8 mouse cellular contexts compared by ENCODE assay signal in the genomic region with DNA sequence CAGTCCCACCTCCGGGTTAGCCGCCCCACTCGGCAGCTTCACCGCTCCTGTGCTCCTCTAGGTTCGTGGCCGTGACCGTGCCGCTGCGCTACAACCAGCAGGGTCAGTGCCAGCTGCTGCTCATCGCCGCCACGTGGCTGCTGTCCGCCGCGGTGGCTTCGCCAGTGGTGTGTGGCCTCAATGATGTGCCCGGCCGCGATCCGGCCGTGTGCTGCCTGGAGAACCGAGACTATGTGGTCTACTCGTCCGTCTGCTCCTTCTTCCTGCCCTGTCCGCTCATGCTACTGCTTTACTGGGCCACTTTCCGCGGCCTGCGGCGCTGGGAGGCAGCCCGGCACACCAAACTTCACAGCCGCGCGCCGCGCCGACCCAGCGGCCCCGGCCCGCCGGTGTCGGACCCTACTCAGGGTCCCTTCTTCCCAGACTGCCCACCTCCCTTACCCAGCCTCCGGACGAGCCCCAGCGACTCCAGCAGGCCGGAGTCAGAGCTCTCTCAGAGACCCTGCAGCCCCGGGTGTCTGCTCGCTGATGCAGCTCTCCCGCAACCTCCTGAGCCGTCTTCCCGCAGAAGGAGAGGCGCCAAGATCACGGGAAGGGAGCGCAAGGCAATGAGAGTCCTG. TPM values are rescaled to one million over a fixed set of nuclear protein-coding genes. Genes with fewer than 3 reads are reported as not detected.
DNase-seq lines count a peak whose midpoint lies in the region; ATAC-seq lines count a peak whose summit lies in the region.

No protein-coding gene starts in this region.

- H3K27ac ChIP-seq in kidney, embryonic 15.5 days = no peak overlapping the region
- H3K27ac ChIP-seq in heart, embryonic 16.5 days (ENCODE audit: low read length) = no peak overlapping the region
- H3K27ac ChIP-seq in liver, embryonic 12.5 days = no peak overlapping the region
- H3K27ac ChIP-seq in neural tube, embryonic 11.5 days (ENCODE audit: low read depth, low read length) = no peak overlapping the region

- peak overlapping the region; percentile 73 for H3K4me2 ChIP-seq in kidney, embryonic 15.5 days
- peak overlapping the region; percentile 62 for H3K4me2 ChIP-seq in heart, embryonic 16.5 days (ENCODE audit: low read depth, low read length)
- peak overlapping the region; percentile 55 for H3K4me2 ChIP-seq in liver, embryonic 12.5 days
- H3K4me2 ChIP-seq in neural tube, embryonic 11.5 days (ENCODE audit: low read depth) = peak overlapping the region; percentile 57

- DNase-seq in kidney, adult 18-20 months = no peak
- DNase-seq in neural tube, embryonic 11.5 days (ENCODE audit: low spot score) = peak; percentile 66
- no peak for DNase-seq in frontal cortex, postnatal 36 days (ENCODE audit: low spot score in 2 of 2)
- DNase-seq in left cerebral cortex, adult 18-20 months (ENCODE audit: low spot score in 2 of 2) = no peak

- H3K27me3 ChIP-seq in kidney, embryonic 15.5 days = peaks cover 62% of the 10 kb centered on the region
- peaks cover 47% of the 10 kb centered on the region for H3K27me3 ChIP-seq in heart, embryonic 16.5 days (ENCODE audit: control insufficient read depth, insufficient read depth, low read length)
- peaks cover 75% of the 10 kb centered on the region for H3K27me3 ChIP-seq in liver, embryonic 12.5 days (replicated peaks)
- peaks cover 57% of the 10 kb centered on the region for H3K27me3 ChIP-seq in neural tube, embryonic 11.5 days (ENCODE audit: control insufficient read depth, insufficient read depth, low read length)

- 0 out of 2 replicates have a peak, but pooled peaks have one; percentile 19 for ATAC-seq in kidney, embryonic 15.5 days (replicated peaks; ENCODE audit: low FRiP score)
- ATAC-seq in common myeloid progenitor, adult 5-6 weeks (replicated peaks; ENCODE audit: low read depth, poor library complexity, severe bottlenecking) = peak; percentile 58
- ATAC-seq in heart, embryonic 16.5 days (replicated peaks; ENCODE audit: extremely low read depth, insufficient read depth, low FRiP score) = no peak
- ATAC-seq in liver, embryonic 12.5 days = no peak
- peak; percentile 35; the same call in 1 of the 2 replicates for ATAC-seq in neural tube, embryonic 11.5 days (ENCODE audit: insufficient read depth, low FRiP score, low TSS enrichment)

- under 1% methylated on average over 52 of the region's 53 CpGs for WGBS in kidney, embryonic 15.5 days
- 2% methylated on average over 53 of the region's 53 CpGs for WGBS in heart, embryonic 16.5 days
- WGBS in liver, embryonic 12.5 days (ENCODE audit: insufficient replicate concordance) = 2% methylated on average over 53 of the region's 53 CpGs
- 1% methylated on average over 52 of the region's 53 CpGs for WGBS in neural tube, embryonic 11.5 days

- peak overlapping the region; percentile 36 for H3K9ac ChIP-seq in kidney, embryonic 15.5 days
- H3K9ac ChIP-seq in heart, embryonic 16.5 days (ENCODE audit: low read length) = peak overlapping the region; percentile 37
- H3K9ac ChIP-seq in liver, embryonic 12.5 days = no peak overlapping the region
- peak overlapping the region; percentile 26 for H3K9ac ChIP-seq in neural tube, embryonic 11.5 days (ENCODE audit: low read length)

- no peaks in the 10 kb centered on the region for H3K9me3 ChIP-seq in kidney, embryonic 15.5 days (replicated peaks)
- no peaks in the 10 kb centered on the region for H3K9me3 ChIP-seq in heart, embryonic 16.5 days (replicated peaks; ENCODE audit: control insufficient read depth, low read length)
- no peaks in the 10 kb centered on the region for H3K9me3 ChIP-seq in liver, embryonic 12.5 days (replicated peaks)
- H3K9me3 ChIP-seq in neural tube, embryonic 11.5 days (ENCODE audit: control insufficient read depth, low read length) = no peaks in the 10 kb centered on the region

- peak overlapping the region; percentile 43 for H3K4me3 ChIP-seq in kidney, embryonic 15.5 days (replicated peaks)
- H3K4me3 ChIP-seq in heart, embryonic 16.5 days (ENCODE audit: low read length) = peak overlapping the region; percentile 41
- H3K4me3 ChIP-seq in liver, embryonic 12.5 days = peak overlapping the region; percentile 30
- peak overlapping the region; percentile 33 for H3K4me3 ChIP-seq in neural tube, embryonic 11.5 days (ENCODE audit: low read depth, low read length)

- peaks cover 33% of the 10 kb centered on the region for H3K4me1 ChIP-seq in kidney, embryonic 15.5 days
- peaks cover 18% of the 10 kb centered on the region for H3K4me1 ChIP-seq in heart, embryonic 16.5 days (ENCODE audit: control insufficient read depth, insufficient read depth, low read length)
- peaks cover 34% of the 10 kb centered on the region for H3K4me1 ChIP-seq in liver, embryonic 12.5 days
- peaks cover 15% of the 10 kb centered on the region for H3K4me1 ChIP-seq in neural tube, embryonic 11.5 days (ENCODE audit: control insufficient read depth, insufficient read depth, low read length)

- peaks cover 17% of the 10 kb centered on the region for H3K36me3 ChIP-seq in kidney, embryonic 15.5 days
- H3K36me3 ChIP-seq in heart, embryonic 16.5 days (ENCODE audit: control insufficient read depth, insufficient read depth) = peaks cover 6% of the 10 kb centered on the region
- peaks cover 11% of the 10 kb centered on the region for H3K36me3 ChIP-seq in liver, embryonic 12.5 days
- H3K36me3 ChIP-seq in neural tube, embryonic 11.5 days (ENCODE audit: control insufficient read depth, insufficient read depth, low read length) = no peaks in the 10 kb centered on the region

RNA-seq across cellular contexts. Expression of gene Drd4, which starts 2.2 kb away (rescaled TPM):
- 1.4 and 1.8 TPM in 2 replicates for polyA plus RNA-seq in kidney, embryonic 15.5 days (2015; fragmentation: Nextera tagmentation; extraction: Ambion mirVana)
- not detected in 2 replicates for total RNA-seq in common myeloid progenitor, adult 5-6 weeks (2017)
- 0.05 and 0.13 TPM in 2 replicates for polyA plus RNA-seq in heart, embryonic 16.5 days (2015; fragmentation: Nextera tagmentation; extraction: Ambion mirVana)
- polyA plus RNA-seq in liver, embryonic 12.5 days (2016; fragmentation: Nextera tagmentation; extraction: Ambion mirVana) = 0.04 and 0.07 TPM in 2 replicates
- polyA plus RNA-seq in neural tube, embryonic 11.5 days (2014; fragmentation: Nextera tagmentation; extraction: Ambion mirVana) = 0.43 and 0.61 TPM in 2 replicates
- under 1 TPM; 0.33 to 0.66 TPM for total RNA-seq in left cerebral cortex, adult 18-20 months (2021)

RNA-seq across cellular contexts. Expression of gene Sct, which starts 15.0 kb away (rescaled TPM):
- polyA plus RNA-seq in kidney, embryonic 15.5 days (2015; fragmentation: Nextera tagmentation; extraction: Ambion mirVana) = 41.1 and 43.5 TPM in 2 replicates
- not detected in 2 replicates for total RNA-seq in common myeloid progenitor, adult 5-6 weeks (2017)
- 2.1 and 2.8 TPM in 2 replicates for polyA plus RNA-seq in heart, embryonic 16.5 days (2015; fragmentation: Nextera tagmentation; extraction: Ambion mirVana)
- polyA plus RNA-seq in liver, embryonic 12.5 days (2016; fragmentation: Nextera tagmentation; extraction: Ambion mirVana) = 0.32 and 0.60 TPM in 2 replicates
- polyA plus RNA-seq in neural tube, embryonic 11.5 days (2014; fragmentation: Nextera tagmentation; extraction: Ambion mirVana) = 13.2 and 13.7 TPM in 2 replicates
- not detected for total RNA-seq in left cerebral cortex, adult 18-20 months (2021)

RNA-seq across cellular contexts. Expression of gene Cdhr5, which starts 17.4 kb away (rescaled TPM):
- polyA plus RNA-seq in kidney, embryonic 15.5 days (2015; fragmentation: Nextera tagmentation; extraction: Ambion mirVana) = 8.2 and 8.6 TPM in 2 replicates
- total RNA-seq in common myeloid progenitor, adult 5-6 weeks (2017) = not detected in 2 replicates
- polyA plus RNA-seq in heart, embryonic 16.5 days (2015; fragmentation: Nextera tagmentation; extraction: Ambion mirVana) = 1.6 TPM in 1 of 2 replicates, not detected in the other
- 0.14 and 0.20 TPM in 2 replicates for polyA plus RNA-seq in liver, embryonic 12.5 days (2016; fragmentation: Nextera tagmentation; extraction: Ambion mirVana)
- polyA plus RNA-seq in neural tube, embryonic 11.5 days (2014; fragmentation: Nextera tagmentation; extraction: Ambion mirVana) = not detected in 2 replicates
- not detected for total RNA-seq in left cerebral cortex, adult 18-20 months (2021)

RNA-seq across cellular contexts. Expression of gene Irf7, which starts 27.7 kb away (rescaled TPM):
- polyA plus RNA-seq in kidney, embryonic 15.5 days (2015; fragmentation: Nextera tagmentation; extraction: Ambion mirVana) = 3.5 and 3.8 TPM in 2 replicates
- 3.4 and 24.7 TPM in 2 replicates for total RNA-seq in common myeloid progenitor, adult 5-6 weeks (2017)
- 4.7 and 9.1 TPM in 2 replicates for polyA plus RNA-seq in heart, embryonic 16.5 days (2015; fragmentation: Nextera tagmentation; extraction: Ambion mirVana)
- 4.9 and 5.2 TPM in 2 replicates for polyA plus RNA-seq in liver, embryonic 12.5 days (2016; fragmentation: Nextera tagmentation; extraction: Ambion mirVana)
- polyA plus RNA-seq in neural tube, embryonic 11.5 days (2014; fragmentation: Nextera tagmentation; extraction: Ambion mirVana) = 0.56 and 0.78 TPM in 2 replicates
- 1 to 10 TPM in 1 of 2 experiments, under 1 TPM in 1; 1.00 to 2.0 TPM for total RNA-seq in left cerebral cortex, adult 18-20 months (2021)

RNA-seq across cellular contexts. Expression of gene Deaf1, which starts 33.5 kb away (rescaled TPM):
- polyA plus RNA-seq in kidney, embryonic 15.5 days (2015; fragmentation: Nextera tagmentation; extraction: Ambion mirVana) = 68.2 and 81.1 TPM in 2 replicates
- total RNA-seq in common myeloid progenitor, adult 5-6 weeks (2017) = 18.7 and 29.1 TPM in 2 replicates
- 37.6 and 37.7 TPM in 2 replicates for polyA plus RNA-seq in heart, embryonic 16.5 days (2015; fragmentation: Nextera tagmentation; extraction: Ambion mirVana)
- polyA plus RNA-seq in liver, embryonic 12.5 days (2016; fragmentation: Nextera tagmentation; extraction: Ambion mirVana) = 24.7 and 25.6 TPM in 2 replicates
- 72.3 and 90.1 TPM in 2 replicates for polyA plus RNA-seq in neural tube, embryonic 11.5 days (2014; fragmentation: Nextera tagmentation; extraction: Ambion mirVana)
- total RNA-seq in left cerebral cortex, adult 18-20 months (2021) = 10 to 100 TPM; 62.8 to 70.5 TPM

Comparison
In these comparisons a context has a peak if more than half of its experiments do, and no peak if none do; other contexts are left out.
1. ATAC-seq: peak in kidney, embryonic 15.5 days (single experiment), common myeloid progenitor, adult 5-6 weeks (single experiment) and neural tube, embryonic 11.5 days (single experiment); none in heart, embryonic 16.5 days (single experiment) and liver, embryonic 12.5 days (single experiment).
2. Peak in every context shown above with its lines, with median percentiles within 50 percentile points of each other: H3K4me2 ChIP-seq and H3K4me3 ChIP-seq.